Mouse (Mus musculus) intestine, embryonic 15.5 days (tissue): ENCODE results near the gene Tom1l1. TPM values are rescaled to one million over a fixed set of nuclear protein-coding genes. Genes with fewer than 3 reads are reported as not detected.

Experiments
- ATAC-seq: fragments of 200-750 bp; cut with Nextera tagmentation; 2 replicates; pipeline ENCODE4 v1.8.0; 2017; ENCODE audit warnings: moderate TSS enrichment, moderate library complexity
- H3K27ac ChIP-seq: fragments of 300-500 bp; sonication (generic); 2 replicates; pipeline ENCODE4 v1.5.1; 2015; ENCODE audit warnings: mild to moderate bottlenecking, inconsistent platforms
- H3K27me3 ChIP-seq: fragments of 300-500 bp; sonication (generic); replicated peaks from 2 replicates; pipeline ENCODE4 v1.6.1; 2015; ENCODE audit warnings: inconsistent platforms
- H3K36me3 ChIP-seq: fragments of 300-500 bp; sonication (generic); 2 replicates; pipeline ENCODE4 v1.6.1; 2015; ENCODE audit warnings: inconsistent platforms
- H3K4me1 ChIP-seq: fragments of 300-500 bp; sonication (generic); replicated peaks from 2 replicates; pipeline ENCODE4 v1.6.1; 2015; ENCODE audit warnings: inconsistent platforms
- H3K4me2 ChIP-seq: fragments of 300-500 bp; sonication (generic); replicated peaks from 2 replicates; pipeline ENCODE4 v1.6.1; 2015; ENCODE audit warnings: mild to moderate bottlenecking, inconsistent platforms
- H3K4me3 ChIP-seq: fragments of 300-500 bp; sonication (generic); replicated peaks from 2 replicates; pipeline ENCODE4 v1.5.1; 2015; ENCODE audit warnings: inconsistent platforms
- H3K9ac ChIP-seq: fragments of 300-500 bp; sonication (generic); 2 replicates; pipeline ENCODE4 v1.6.1; 2015; ENCODE audit warnings: inconsistent platforms
- H3K9me3 ChIP-seq: fragments of 300-500 bp; sonication (generic); 2 replicates; pipeline ENCODE4 v1.6.1; 2016; ENCODE audit warnings: inconsistent platforms
- whole genome bisulfite sequencing: fragments of 180-500 bp; shearing (Covaris S2); methylation state at CpG from one replicate; pipeline ENCODE4 v1.1.7; 2015; 5-methylcytosine and 5-hydroxymethylcytosine counted together
- polyA plus RNA-seq: library from polyadenylated mRNA; unstranded; fragments of >200 nt; fragmentation: Nextera tagmentation; extraction: Ambion mirVana; gene quantifications from 2 replicates; pipeline ENCODE4 v1.2.1, GENCODE M21; 2015

Tom1l1 gene
- polyA plus RNA-seq, 1 experiment from 2014 or later, result 59.6 TPM

DNA sequence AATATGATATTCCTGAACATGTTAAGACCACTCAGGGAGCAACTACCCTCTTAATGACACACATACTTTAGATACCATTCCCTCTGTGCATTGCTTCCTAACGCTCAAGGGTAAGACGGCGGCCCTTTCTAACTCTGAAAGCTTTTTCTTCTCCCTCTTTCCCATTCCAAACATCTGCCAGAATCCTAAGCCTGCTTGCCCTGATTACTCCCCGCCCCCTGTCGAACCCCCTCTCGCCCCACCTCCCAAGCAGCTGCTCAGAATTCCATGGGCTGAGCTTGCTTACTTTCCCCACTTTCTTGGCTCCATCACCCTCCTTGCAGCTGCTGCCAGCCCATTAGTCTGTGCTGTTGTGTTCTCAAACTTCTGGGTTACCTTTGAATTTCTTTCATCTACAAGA lies 23.0 kb downstream of the Tom1l1 start:
- Histone ChIP-seq H3K27ac (peak overlapping the region; percentile 84), H3K9me3 (no peaks in the 10 kb centered on the region), H3K36me3 (no peaks in the 10 kb centered on the region), H3K4me2 (peak overlapping the region; percentile 22), H3K4me1 (peaks cover 34% of the 10 kb centered on the region), H3K9ac (no peak overlapping the region), H3K27me3 (no peaks in the 10 kb centered on the region), H3K4me3 (no peak overlapping the region)
- 7% methylated on average over 6 of the region's 6 CpGs for WGBS
- ATAC-seq, result peak; percentile 35

DNA sequence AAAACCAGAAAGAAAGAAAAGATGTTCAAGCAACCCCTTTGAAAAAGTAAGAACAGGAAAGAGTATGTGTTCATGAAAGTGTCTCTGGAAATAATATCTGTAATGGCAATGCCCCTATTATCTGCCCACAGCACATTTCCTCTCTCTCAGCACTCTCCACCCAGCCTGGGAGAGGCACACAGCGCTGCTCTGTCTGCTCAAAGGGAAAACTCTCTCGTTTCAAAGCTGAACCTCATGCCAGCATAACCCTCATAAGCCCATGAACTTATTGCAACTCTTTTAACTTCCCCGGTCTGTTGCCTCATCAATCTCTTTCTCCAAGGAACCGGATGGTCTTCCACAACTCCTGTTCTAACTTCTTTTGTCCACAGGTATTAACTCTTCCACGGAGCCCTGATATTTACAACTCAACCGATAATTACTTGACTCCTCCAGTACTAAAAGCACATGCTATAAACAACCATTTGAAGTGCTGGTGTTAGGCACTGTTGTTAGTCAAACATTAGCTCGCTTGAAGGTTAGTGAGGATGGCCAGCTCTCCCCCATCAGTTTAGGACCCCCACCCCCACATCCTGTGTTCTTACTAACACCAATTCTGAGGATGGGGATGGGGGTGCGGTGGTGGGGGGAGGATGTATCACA lies 23.7 kb downstream of the Tom1l1 start:
- no peak overlapping the region for H3K9ac ChIP-seq
- WGBS, result 2% methylated on average over 8 of the region's 8 CpGs
- ATAC-seq, result peak; percentile 50
- peaks cover 34% of the 10 kb centered on the region for H3K4me1 ChIP-seq
- peak overlapping the region; percentile 22; the same call in 1 of the 2 replicates for H3K4me2 ChIP-seq
- no peak overlapping the region for H3K4me3 ChIP-seq
- peak overlapping the region; percentile 84 for H3K27ac ChIP-seq
- H3K36me3 ChIP-seq, result no peaks in the 10 kb centered on the region
- H3K27me3 ChIP-seq, result no peaks in the 10 kb centered on the region
- H3K9me3 ChIP-seq, result no peaks in the 10 kb centered on the region

DNA sequence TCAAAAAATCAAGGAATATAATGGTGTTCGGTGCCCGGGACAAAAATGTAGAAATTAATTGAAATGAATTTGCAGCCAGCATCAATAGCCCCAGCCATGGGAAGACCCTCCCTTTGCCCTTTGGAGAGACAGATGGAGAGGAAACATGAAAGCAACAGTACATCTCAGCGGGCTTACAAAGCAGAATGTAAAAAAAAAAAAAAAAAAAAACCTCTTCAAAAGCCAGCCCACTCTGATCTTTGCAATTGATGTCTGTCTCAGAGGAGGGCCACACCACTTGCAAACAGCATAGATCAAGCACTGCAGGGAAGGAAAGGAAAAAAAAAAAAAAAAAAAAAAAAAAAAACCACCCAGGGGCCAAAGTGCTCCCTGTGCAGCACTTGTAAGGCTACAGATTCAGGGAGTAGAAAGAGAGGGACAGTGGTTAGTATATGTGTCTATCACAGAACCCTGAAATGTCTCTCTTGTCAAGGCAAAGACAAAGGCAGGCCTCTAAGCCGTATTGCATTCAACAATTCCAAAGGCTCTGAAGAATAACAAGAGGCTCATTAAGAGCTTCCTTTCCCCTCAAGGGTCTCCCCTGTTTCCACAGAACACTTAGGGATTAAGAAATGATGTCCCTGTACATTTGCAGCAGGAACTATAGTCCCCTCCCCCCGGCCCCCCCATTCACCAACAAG lies 24.4 kb downstream of the Tom1l1 start:
- Histone ChIP-seq H3K27me3 (no peaks in the 10 kb centered on the region), H3K4me1 (peaks cover 34% of the 10 kb centered on the region), H3K9ac (no peak overlapping the region), H3K4me2 (peak overlapping the region; percentile 22; the same call in 1 of the 2 replicates), H3K27ac (peak overlapping the region; percentile 84; the same call in 1 of the 2 replicates), H3K36me3 (no peaks in the 10 kb centered on the region), H3K4me3 (no peak overlapping the region), H3K9me3 (no peaks in the 10 kb centered on the region)
- ATAC-seq, result no peak; the same call in 1 of the 2 replicates
- 47% methylated on average over 5 of the region's 5 CpGs for WGBS

DNA sequence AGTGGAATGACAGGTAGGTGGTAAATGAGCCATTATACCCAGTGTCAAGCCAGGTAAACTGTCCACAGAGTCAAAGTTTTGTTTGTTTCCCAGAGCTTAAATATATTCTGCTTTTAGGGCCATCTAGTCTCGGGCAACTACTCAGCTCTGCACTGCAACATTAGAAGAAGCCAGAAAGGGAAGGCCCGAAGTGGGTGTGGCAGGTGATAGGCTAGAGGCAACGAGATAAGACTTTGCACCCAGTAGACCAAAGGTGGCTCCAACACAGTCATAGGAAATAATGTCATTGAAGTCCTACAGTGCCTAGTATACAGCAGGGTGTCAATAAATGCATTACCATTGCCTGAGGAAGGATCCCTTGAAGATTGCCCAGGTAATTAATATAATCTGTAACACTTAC lies 25.1 kb downstream of the Tom1l1 start:
- Histone ChIP-seq H3K9ac (no peak overlapping the region), H3K36me3 (no peaks in the 10 kb centered on the region), H3K4me3 (no peak overlapping the region), H3K9me3 (no peaks in the 10 kb centered on the region), H3K27me3 (no peaks in the 10 kb centered on the region), H3K4me2 (no peak overlapping the region), H3K27ac (no peak overlapping the region), H3K4me1 (peaks cover 34% of the 10 kb centered on the region)
- peak; percentile 62 for ATAC-seq
- WGBS, result 53% methylated on average over 3 of the region's 3 CpGs

DNA sequence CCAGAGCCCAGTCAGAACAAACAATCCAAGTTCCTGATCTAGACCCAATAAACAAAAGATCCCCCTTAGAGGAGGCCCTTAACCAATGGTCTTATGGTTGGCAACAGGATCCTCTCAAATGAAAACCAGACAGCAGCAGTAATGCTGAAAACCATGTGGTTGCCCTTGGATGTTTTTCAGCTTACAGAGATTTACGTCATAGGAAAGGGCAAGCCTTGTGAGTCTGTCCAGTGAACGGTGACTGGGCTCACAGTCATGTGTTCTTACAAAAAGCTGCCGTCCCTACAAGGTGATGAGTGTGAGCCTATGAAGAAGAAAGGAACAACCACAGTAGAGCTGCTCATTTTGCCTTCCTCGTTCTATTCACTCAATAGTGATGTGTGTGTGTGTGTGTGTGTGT lies 27.5 kb downstream of the Tom1l1 start:
- Histone ChIP-seq H3K4me2 (no peak overlapping the region), H3K27ac (no peak overlapping the region), H3K9ac (no peak overlapping the region), H3K4me1 (peaks cover 25% of the 10 kb centered on the region), H3K9me3 (no peaks in the 10 kb centered on the region), H3K4me3 (no peak overlapping the region), H3K36me3 (peaks cover 5% of the 10 kb centered on the region; the same call in 1 of the 2 replicates), H3K27me3 (no peaks in the 10 kb centered on the region)
- WGBS, result 78% methylated on average over 4 of the region's 4 CpGs
- ATAC-seq, result no peak

DNA sequence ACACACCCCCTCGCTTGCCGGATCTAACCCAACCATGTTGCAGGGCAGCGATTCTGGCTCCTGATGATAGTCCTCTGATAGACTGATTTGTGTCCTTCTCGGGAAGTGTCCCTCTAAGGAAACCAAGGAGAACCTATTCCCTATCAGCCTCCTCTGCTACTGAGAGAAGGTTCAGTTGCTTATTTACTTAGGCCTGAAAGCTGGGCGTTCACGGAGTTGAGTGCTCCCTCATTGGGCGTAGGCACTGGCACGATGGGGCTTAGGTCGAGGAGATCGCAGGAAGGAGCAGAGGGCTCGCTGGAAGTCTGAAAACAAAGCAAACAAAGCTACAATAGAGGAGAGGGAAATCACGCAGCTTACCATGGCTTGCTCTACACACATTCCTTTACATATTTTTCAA lies 30.6 kb downstream of the Tom1l1 start:
- H3K9ac ChIP-seq, result no peak overlapping the region
- H3K36me3 ChIP-seq, result peaks cover 6% of the 10 kb centered on the region; the same call in 1 of the 2 replicates
- no peaks in the 10 kb centered on the region for H3K4me1 ChIP-seq
- no peaks in the 10 kb centered on the region for H3K9me3 ChIP-seq
- 85% methylated on average over 12 of the region's 12 CpGs for WGBS
- H3K27ac ChIP-seq, result no peak overlapping the region
- H3K4me3 ChIP-seq, result no peak overlapping the region
- no peaks in the 10 kb centered on the region for H3K27me3 ChIP-seq
- no peak for ATAC-seq
- no peak overlapping the region for H3K4me2 ChIP-seq

DNA sequence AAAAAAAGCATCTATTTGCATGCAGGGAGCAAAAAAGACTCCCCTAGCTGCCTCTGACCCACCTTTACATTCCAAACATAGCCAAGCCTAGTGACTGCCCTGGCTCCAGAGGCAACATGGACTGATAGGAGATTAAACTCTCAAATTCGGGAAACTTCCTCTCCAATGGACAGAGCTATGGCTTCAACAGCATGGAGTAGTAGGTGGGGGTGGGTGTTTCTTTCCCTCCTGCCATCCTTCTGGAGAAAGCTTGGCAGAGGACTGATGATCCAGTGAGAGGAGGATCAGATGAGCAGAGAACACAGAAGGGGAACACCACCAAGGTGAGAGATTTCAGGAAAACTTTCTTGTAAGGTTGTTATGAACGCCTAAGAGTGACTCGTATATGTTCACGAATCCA lies 35.6 kb downstream of the Tom1l1 start:
- ATAC-seq, result no peak
- no peaks in the 10 kb centered on the region for H3K27me3 ChIP-seq
- H3K9me3 ChIP-seq, result no peaks in the 10 kb centered on the region
- no peak overlapping the region for H3K4me2 ChIP-seq
- no peak overlapping the region for H3K27ac ChIP-seq
- H3K4me1 ChIP-seq, result no peaks in the 10 kb centered on the region
- WGBS, result 90% methylated on average over 4 of the region's 4 CpGs
- H3K4me3 ChIP-seq, result no peak overlapping the region
- peaks cover 14% of the 10 kb centered on the region for H3K36me3 ChIP-seq
- H3K9ac ChIP-seq, result no peak overlapping the region

DNA sequence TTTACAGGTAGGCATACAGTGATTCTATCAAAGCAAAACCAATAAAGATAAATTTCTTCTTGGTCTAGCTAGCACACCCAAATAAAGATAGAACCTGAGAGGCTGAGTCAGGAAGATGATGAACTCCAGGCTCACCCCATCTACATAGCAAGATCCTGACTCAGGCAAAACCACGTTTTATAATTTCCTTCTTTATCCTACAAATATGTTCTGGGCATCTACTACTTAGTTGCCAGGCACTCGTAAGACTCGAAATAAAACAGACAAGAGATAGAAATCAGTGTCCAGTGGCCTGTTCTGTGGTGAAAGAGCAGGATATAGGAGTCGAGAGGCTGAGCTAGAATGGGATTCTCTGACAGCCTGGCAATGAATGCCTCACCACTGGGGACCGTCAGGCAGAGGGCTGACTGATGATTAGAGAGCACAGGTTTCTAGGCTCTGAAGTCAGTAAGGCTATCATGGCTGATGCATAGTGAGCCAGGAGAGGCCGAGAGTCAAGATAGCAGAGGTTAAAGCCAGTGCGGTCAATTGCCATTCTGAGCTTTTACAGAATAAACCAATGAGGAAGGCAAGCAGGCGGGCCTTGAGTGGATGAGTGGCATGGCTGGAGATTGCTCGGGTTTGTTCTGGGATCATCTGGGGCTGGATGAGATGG lies 37.8 kb downstream of the Tom1l1 start:
- Histone ChIP-seq H3K9me3 (no peaks in the 10 kb centered on the region), H3K36me3 (peaks cover 15% of the 10 kb centered on the region), H3K9ac (no peak overlapping the region), H3K4me2 (no peak overlapping the region), H3K27ac (no peak overlapping the region), H3K27me3 (no peaks in the 10 kb centered on the region), H3K4me3 (no peak overlapping the region), H3K4me1 (no peaks in the 10 kb centered on the region)
- ATAC-seq, result no peak
- WGBS, result 74% methylated on average over 9 of the region's 9 CpGs

DNA sequence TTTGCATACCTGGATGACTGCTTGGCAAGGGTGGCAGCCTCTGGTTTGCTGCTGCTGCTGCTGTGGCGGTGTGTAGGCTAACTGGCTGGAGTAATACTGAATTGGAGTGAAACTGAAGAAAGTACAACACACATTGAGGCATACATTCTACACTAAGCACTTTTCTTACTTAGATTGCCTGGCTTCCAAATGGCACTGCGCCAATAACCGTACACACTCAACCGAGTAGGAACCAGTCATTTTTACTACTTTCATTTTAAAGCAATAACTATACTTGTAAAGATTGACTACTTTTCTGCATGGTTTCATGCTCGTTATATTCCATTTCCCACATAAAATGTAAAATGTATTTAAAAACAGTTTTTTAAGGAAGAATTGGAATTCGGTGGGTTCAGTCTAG lies 38.4 kb downstream of the Tom1l1 start:
- Histone ChIP-seq H3K36me3 (peaks cover 20% of the 10 kb centered on the region), H3K9ac (no peak overlapping the region), H3K9me3 (no peaks in the 10 kb centered on the region), H3K4me1 (no peaks in the 10 kb centered on the region), H3K4me2 (no peak overlapping the region), H3K27me3 (no peaks in the 10 kb centered on the region), H3K27ac (no peak overlapping the region), H3K4me3 (no peak overlapping the region)
- no peak for ATAC-seq
- WGBS, result 84% methylated on average over 6 of the region's 6 CpGs

DNA sequence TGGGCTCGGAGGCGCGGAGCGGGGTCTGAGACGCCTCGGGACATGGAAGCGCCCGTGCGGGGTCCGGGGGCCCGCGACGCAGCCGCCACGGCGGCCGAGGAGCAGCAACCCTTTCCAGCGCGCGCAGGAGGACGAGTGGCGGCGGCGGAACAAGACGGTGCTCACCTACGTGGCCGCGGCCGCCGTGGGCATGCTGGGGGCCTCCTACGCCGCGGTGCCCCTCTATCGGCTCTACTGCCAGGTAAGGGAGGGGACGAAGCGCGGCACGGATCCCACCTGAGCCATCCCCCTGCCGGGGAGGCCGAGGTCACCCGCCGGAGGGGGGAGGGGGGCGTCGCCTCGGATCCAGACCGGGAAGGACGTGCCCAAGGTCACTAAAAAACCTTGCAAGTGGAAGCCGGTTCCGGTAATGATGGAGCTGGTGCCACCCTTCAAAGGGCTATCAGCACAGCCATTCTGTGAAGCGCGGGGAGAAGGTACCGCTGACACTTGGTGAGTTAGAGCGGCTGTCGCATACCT lies 49.8 kb downstream of the Tom1l1 start:
- peak overlapping the region; percentile 99 for H3K4me3 ChIP-seq
- H3K27me3 ChIP-seq, result no peaks in the 10 kb centered on the region
- H3K36me3 ChIP-seq, result no peaks in the 10 kb centered on the region
- peak overlapping the region; percentile 97 for H3K9ac ChIP-seq
- no peaks in the 10 kb centered on the region for H3K4me1 ChIP-seq
- peak; percentile 66 for ATAC-seq
- H3K9me3 ChIP-seq, result no peaks in the 10 kb centered on the region
- H3K27ac ChIP-seq, result peak overlapping the region; percentile 90
- H3K4me2 ChIP-seq, result peak overlapping the region; percentile 62
- under 1% methylated on average over 54 of the region's 54 CpGs for WGBS

DNA sequence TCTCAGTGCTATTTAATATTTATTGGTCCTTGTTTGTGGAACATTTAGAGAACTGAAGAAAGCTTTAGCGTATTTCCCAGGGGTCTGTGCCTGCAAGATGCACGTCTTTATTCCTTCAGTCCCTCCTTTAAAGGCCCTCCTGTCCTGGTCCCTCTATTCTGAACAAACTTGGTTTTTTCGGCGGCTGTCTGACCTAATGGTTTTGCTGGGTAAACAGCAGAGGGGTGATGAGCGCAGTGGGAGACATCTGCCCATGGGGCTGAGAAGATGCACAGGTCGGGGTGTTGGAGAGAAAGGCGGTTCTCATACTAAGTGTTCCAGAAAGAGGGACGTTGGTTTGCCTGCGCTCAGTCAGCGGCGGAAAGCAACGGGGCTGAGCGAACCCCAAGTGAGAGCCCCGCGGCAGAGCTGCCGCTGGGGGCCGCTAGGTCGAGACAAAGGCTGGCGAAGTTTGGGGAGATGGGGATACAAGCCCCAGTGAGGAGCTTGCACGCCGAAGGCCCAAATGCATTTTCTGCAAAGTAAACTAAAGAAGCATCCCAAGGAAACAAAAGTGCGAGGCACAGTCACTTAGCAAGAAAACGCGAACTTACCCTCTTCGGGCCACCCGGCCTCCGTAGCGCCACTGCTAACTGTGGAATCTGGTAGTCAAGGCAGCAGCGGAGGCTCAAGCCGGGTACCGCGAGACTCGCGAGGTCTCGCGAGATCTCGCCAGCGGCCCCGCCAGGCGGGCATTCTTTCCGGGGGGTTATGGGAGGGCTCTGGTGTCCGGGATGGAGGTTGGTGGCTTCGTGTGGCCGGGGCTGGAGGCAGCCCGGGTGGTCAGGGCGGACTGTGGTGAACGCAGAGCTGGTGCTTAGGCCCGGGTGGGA lies 50.5 kb downstream of the Tom1l1 start, which contains the start of the genes Stxbp4 and Cox11:
Gene Stxbp4, minus strand, starts transcription at position 645 of the 872 bp plus-strand sequence.
Gene Cox11, plus strand, starts transcription at position 734 of the 872 bp plus-strand sequence.
- H3K27ac ChIP-seq, result peak within 1 kb of the TSS; percentile 90
- peak within 1 kb of the TSS; percentile 99 for H3K4me3 ChIP-seq
- peak; percentile 98 for ATAC-seq
- peak within 1 kb of the TSS; percentile 97 for H3K9ac ChIP-seq
- peak within 1 kb of the TSS; percentile 67 for H3K4me2 ChIP-seq
- H3K9me3 ChIP-seq, result no peaks in the 10 kb centered on the region
- no peaks in the 10 kb centered on the region for H3K4me1 ChIP-seq
- no peaks in the 10 kb centered on the region for H3K36me3 ChIP-seq
- H3K27me3 ChIP-seq, result no peaks in the 10 kb centered on the region
- under 1% methylated on average over 48 of the region's 48 CpGs for WGBS
